Mouse (Mus musculus) heart, embryonic 16.5 days (tissue): ENCODE measurements at regions not wholly inside any gene's neighbourhood (a gene's known extent, or its start where the extent isn't known, plus 50 kb on each side); places are given as distances from the start of the nearest gene placed in this dataset.

Experiments used
- ATAC-seq: fragments of 200-750 bp; cut with Nextera tagmentation; replicated peaks from 2 replicates; pipeline ENCODE4 v1.8.0; 2017; ENCODE audit warnings: moderate number of reproducible peaks; ENCODE audit not compliant: insufficient read depth, low FRiP score; ENCODE audit errors: extremely low read depth
- H3K27ac ChIP-seq: fragments of 300-500 bp; sonication (generic); 2 replicates; pipeline ENCODE4 v1.5.1; 2014; ENCODE audit warnings: mild to moderate bottlenecking, low read length, control low read depth, moderate library complexity
- H3K27me3 ChIP-seq: fragments of 300-500 bp; sonication (generic); 2 replicates; pipeline ENCODE4 v1.6.1; 2014; ENCODE audit warnings: low read length, mixed read lengths; ENCODE audit not compliant: control insufficient read depth, insufficient read depth
- H3K36me3 ChIP-seq: fragments of 300-500 bp; sonication (generic); 2 replicates; pipeline ENCODE4 v1.6.1; 2014; ENCODE audit not compliant: control insufficient read depth, insufficient read depth
- H3K4me1 ChIP-seq: fragments of 300-500 bp; sonication (generic); 2 replicates; pipeline ENCODE4 v1.6.1; 2014; ENCODE audit warnings: low read length, mixed read lengths; ENCODE audit not compliant: control insufficient read depth, insufficient read depth
- H3K4me2 ChIP-seq: fragments of 300-500 bp; sonication (generic); 2 replicates; pipeline ENCODE4 v1.6.1; 2014; ENCODE audit warnings: low read depth, mild to moderate bottlenecking, control low read depth, low read length
- H3K4me3 ChIP-seq: fragments of 300-500 bp; sonication (generic); 2 replicates; pipeline ENCODE4 v1.5.1; 2014; ENCODE audit warnings: mild to moderate bottlenecking, control low read depth, low read length
- H3K9ac ChIP-seq: fragments of 300-500 bp; sonication (generic); 2 replicates; pipeline ENCODE4 v1.6.1; 2014; ENCODE audit warnings: low read length, control low read depth
- H3K9me3 ChIP-seq: fragments of 300-500 bp; sonication (generic); replicated peaks from 2 replicates; pipeline ENCODE4 v1.6.1; 2016; ENCODE audit warnings: low read length; ENCODE audit not compliant: control insufficient read depth
- WGBS: fragments of 180-500 bp; shearing (Covaris S2); extraction: QIAGEN DNeasy Blood & Tissue Kit; methylation state at CpG from one replicate; pipeline ENCODE4 v1.1.7; 2014; 5-methylcytosine and 5-hydroxymethylcytosine counted together

DNA sequence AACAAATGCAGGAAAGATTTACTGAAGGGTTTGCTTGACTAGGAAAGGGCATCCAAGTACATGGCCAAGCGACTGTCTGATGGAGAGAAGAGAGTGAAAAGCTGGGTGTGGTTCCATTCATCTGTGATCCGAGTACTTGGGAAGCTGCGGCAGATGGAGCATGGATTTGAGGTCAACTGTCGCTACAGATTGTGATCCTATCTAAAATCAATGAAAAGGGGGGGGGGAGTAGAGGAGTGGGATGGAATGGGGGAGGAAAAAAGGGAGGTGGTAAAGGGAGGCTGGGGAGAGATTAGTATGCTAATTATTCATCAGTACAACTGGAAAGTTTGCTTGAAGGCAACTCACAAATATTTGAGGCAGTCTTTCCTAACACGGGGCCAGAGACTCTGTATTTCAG is 213.4 kb downstream of the Dyrk2 start:
- Histone ChIP-seq H3K4me1 (peaks cover 3% of the 10 kb centered on the region; the same call in 1 of the 2 replicates), H3K36me3 (no peaks in the 10 kb centered on the region), H3K27me3 (no peaks in the 10 kb centered on the region), H3K27ac (no peak overlapping the region), H3K4me3 (no peak overlapping the region), H3K9ac (no peak overlapping the region), H3K4me2 (no peak overlapping the region), H3K9me3 (no peaks in the 10 kb centered on the region)
- WGBS: 84% methylated on average over 5 of the region's 5 CpGs
- no peak for ATAC-seq

DNA sequence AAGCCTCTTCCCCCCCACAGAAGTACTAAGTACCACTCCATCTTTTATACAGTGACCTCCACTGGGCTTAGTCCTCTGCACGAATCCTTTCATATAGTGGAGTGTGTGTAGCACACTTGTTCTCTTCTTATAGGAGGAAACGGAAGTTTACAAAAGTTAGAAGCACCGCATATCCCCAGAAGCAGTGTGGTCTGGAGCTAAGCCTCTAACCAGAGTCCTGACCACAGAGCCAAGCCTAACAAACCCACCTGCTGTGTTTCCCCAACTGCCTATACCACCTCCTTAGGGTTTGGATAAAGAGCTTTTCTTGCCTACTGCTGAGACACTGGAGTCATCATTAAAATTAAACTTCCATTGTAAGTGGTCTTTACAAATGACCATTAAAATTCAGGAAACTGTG is 204.0 kb downstream of the Dyrk2 start:
- H3K4me3 ChIP-seq: no peak overlapping the region
- H3K27ac ChIP-seq: no peak overlapping the region
- WGBS: 73% methylated on average over 3 of the region's 3 CpGs
- no peak for ATAC-seq
- H3K36me3 ChIP-seq: no peaks in the 10 kb centered on the region
- no peaks in the 10 kb centered on the region for H3K4me1 ChIP-seq
- H3K4me2 ChIP-seq: no peak overlapping the region
- H3K9me3 ChIP-seq: no peaks in the 10 kb centered on the region
- H3K27me3 ChIP-seq: no peaks in the 10 kb centered on the region
- no peak overlapping the region for H3K9ac ChIP-seq

DNA sequence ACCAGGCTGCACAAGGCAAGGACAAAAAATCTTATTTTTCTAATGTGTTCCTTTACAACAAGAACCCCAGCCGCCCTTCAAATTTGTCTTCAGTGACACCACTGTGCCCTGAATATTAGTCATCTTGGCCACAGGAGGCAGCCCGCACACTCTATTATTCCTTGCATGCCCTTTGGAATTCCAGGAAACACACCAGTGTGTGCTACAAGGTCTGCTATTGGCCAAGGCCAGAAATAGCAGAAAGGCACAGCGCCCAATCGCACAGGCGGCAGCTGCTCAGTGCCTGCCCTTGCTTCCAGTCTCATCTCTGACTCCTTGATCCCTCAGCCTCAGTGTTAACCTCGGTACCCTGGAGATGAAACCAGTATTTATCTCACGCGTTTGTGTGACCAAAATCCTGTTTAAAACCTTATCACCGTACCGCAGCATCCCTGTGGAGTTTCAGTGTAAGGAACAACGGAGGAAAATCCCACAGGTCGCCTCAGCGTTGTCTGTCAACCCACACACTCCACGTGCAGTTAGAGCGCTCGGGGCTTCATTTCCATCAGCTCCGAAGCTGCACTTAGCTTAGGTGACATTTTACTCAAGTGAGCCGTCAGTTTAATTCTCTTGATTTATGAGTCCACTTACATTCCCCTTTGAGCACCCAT is 194.1 kb downstream of the Dyrk2 start:
- WGBS: 32% methylated on average over 18 of the region's 18 CpGs
- peaks cover 7% of the 10 kb centered on the region; the same call in 1 of the 2 replicates for H3K9me3 ChIP-seq
- H3K36me3 ChIP-seq: no peaks in the 10 kb centered on the region
- no peak overlapping the region for H3K9ac ChIP-seq
- no peak overlapping the region for H3K27ac ChIP-seq
- peak; percentile 89 for ATAC-seq
- peak overlapping the region; percentile 60 for H3K4me2 ChIP-seq
- peaks cover 5% of the 10 kb centered on the region; the same call in 1 of the 2 replicates for H3K4me1 ChIP-seq
- peak overlapping the region; percentile 4; the same call in 1 of the 2 replicates for H3K4me3 ChIP-seq
- H3K27me3 ChIP-seq: no peaks in the 10 kb centered on the region

DNA sequence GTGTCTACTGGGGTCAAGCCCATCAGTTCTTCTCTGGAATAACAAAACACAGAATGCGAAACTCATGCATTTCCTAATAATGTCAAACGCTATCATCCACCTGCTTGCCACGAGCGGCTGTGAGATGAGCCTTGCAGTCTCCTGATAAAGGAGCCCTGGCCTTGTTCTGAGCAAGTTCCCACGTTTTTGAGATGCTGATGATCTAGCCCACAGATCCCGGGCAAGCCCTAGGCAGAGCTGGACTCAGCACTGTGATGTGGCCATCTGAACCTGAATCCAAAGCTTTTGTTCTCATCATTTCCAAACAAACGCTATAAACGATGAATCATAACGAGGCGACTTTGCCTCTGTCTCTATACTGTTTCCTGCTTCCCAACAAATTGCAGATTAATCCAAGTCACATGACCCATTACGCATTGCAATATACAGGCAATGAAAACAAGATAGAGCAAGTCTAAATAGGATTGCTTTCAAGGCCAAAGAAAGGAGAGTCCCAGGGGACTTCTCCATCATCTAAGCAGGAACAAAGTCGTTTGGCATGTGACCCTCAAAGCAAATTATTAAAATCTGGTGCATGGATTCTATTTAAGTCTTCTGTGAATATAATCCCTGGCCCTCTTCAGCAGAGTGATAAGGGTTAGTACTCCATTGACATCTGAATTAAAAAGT is 191.1 kb downstream of the Dyrk2 start:
- Histone ChIP-seq H3K4me3 (no peak overlapping the region), H3K4me2 (no peak overlapping the region), H3K4me1 (peaks cover 8% of the 10 kb centered on the region), H3K9me3 (no peaks in the 10 kb centered on the region), H3K36me3 (no peaks in the 10 kb centered on the region), H3K9ac (no peak overlapping the region), H3K27ac (no peak overlapping the region), H3K27me3 (no peaks in the 10 kb centered on the region)
- ATAC-seq: no peak
- 71% methylated on average over 12 of the region's 12 CpGs for WGBS

DNA sequence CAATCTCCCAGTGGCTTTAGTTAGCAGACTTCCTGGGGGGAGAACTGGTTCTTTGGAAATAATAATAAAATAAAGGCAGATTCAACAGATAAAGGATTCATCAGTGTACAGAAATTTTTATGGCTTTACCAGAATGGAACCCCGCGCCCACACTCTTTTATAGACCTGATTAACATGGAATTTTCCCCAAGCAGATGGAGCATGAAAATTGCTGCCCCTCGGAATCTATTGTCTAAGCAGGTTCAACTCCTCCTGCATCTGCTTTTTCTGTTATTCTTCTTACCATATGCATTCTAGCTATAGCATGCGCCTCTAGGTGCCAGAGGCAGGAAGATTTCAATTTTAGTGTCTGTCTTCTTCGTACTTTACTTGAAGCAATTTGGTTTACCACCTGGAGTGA is 190.5 kb downstream of the Dyrk2 start:
- H3K36me3 ChIP-seq: no peaks in the 10 kb centered on the region
- no peak for ATAC-seq
- H3K4me2 ChIP-seq: no peak overlapping the region
- H3K27me3 ChIP-seq: no peaks in the 10 kb centered on the region
- H3K9ac ChIP-seq: no peak overlapping the region
- no peak overlapping the region for H3K27ac ChIP-seq
- no peaks in the 10 kb centered on the region for H3K9me3 ChIP-seq
- no peak overlapping the region for H3K4me3 ChIP-seq
- H3K4me1 ChIP-seq: peaks cover 8% of the 10 kb centered on the region
- WGBS: 90% methylated on average over 5 of the region's 5 CpGs

DNA sequence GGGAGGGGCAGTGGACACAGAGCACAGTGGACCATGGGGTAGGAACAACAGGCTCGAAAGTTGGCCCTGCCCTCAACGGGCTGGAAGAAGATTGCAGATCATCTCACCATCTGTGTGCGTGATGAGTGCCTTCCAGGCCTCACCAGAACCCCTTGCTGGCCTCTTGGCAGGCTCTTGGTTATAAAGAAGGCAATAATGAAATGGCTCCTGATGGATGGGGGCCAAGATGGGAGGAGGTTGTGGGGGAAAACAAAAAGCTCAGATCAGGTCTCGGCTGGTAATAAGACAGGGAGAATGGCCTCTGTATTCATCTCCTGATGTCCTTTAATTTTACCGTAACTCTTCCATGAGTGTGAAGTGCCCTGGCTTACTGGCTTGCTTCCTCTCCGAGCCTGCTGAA is 189.1 kb downstream of the Dyrk2 start:
- Histone ChIP-seq H3K27ac (no peak overlapping the region), H3K9me3 (no peaks in the 10 kb centered on the region), H3K4me1 (peaks cover 6% of the 10 kb centered on the region), H3K27me3 (no peaks in the 10 kb centered on the region), H3K36me3 (no peaks in the 10 kb centered on the region), H3K9ac (no peak overlapping the region), H3K4me2 (no peak overlapping the region), H3K4me3 (no peak overlapping the region)
- 80% methylated on average over 6 of the region's 6 CpGs for WGBS
- no peak for ATAC-seq

DNA sequence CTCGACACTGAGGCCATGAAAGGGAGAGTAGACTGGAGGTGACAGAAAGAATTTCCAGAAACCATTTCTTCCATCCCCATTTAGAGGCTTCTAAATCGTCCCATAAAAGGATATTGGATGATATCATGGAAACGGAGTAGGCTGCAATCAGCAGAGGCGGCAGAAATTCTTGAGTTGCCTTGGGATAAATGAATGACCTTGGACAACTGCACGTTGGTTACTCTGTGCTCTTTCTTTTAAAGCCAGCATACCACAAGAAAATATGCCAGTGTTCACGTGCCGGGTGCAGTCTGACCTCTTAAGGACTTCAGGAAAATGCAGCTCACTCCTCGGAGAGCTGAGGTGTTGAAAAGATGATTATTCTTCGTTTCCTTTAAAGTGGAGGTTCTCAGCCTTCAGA is 186.7 kb downstream of the Dyrk2 start:
- no peaks in the 10 kb centered on the region for H3K36me3 ChIP-seq
- H3K4me2 ChIP-seq: no peak overlapping the region
- 26% methylated on average over 9 of the region's 9 CpGs for WGBS
- H3K4me3 ChIP-seq: no peak overlapping the region
- H3K9ac ChIP-seq: no peak overlapping the region
- H3K4me1 ChIP-seq: peaks cover 2% of the 10 kb centered on the region; the same call in 1 of the 2 replicates
- H3K27ac ChIP-seq: no peak overlapping the region
- no peaks in the 10 kb centered on the region for H3K9me3 ChIP-seq
- no peak for ATAC-seq
- no peaks in the 10 kb centered on the region for H3K27me3 ChIP-seq

DNA sequence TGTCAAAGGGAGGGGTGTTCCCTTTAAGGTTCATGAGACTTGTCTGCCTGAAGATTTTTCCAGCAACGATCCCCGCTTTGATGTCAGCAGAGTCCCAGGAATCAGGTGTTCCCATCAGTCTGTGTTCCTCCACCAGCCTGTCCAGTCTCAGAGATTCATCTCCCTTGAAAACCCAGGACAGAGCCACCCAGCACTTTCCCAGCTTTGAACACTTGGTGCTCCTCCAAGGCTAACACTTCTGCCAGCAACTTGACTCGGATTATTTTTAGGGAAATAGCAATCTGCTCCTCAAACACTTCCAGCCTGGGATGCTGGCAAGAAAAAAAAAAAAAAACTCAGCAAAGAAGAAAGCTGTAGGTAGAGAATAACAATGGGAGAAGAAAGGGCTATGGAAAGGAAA is 170.7 kb downstream of the Dyrk2 start:
- no peak overlapping the region for H3K4me2 ChIP-seq

DNA sequence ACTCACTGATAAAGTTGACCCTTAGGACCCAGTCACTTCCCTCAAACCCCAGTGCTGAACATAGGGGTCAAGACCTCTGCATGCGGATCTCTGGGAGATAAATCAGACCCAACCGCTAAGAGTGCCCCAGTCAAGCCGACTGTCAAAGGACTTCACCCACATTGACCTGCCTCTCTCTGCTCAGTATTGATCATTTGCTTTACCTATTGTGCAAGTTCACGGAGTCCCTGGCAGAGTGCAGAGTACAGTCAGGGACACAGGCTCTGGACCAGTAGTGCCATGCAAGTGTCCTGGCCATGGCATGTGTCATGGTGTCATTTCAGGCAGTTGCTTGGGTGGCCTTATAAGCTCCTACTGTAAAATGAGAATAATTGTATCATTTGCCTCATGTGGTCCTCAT is 169.9 kb downstream of the Dyrk2 start:
- Histone ChIP-seq H3K27me3 (no peaks in the 10 kb centered on the region), H3K4me2 (no peak overlapping the region), H3K4me1 (no peaks in the 10 kb centered on the region), H3K4me3 (no peak overlapping the region), H3K36me3 (no peaks in the 10 kb centered on the region), H3K9ac (no peak overlapping the region), H3K9me3 (no peaks in the 10 kb centered on the region), H3K27ac (no peak overlapping the region)
- ATAC-seq: no peak
- 92% methylated on average over 4 of the region's 4 CpGs for WGBS

More for the DNA sequence above, 170.7 kb downstream of the Dyrk2 start:
- no peak for ATAC-seq
- Histone ChIP-seq H3K4me3 (no peak overlapping the region), H3K9me3 (no peaks in the 10 kb centered on the region), H3K9ac (no peak overlapping the region), H3K27ac (no peak overlapping the region), H3K27me3 (no peaks in the 10 kb centered on the region), H3K4me1 (no peaks in the 10 kb centered on the region), H3K36me3 (no peaks in the 10 kb centered on the region)
- WGBS: 54% methylated on average over 3 of the region's 3 CpGs
